Mouse (Mus musculus) urinary bladder, postnatal 10 days (tissue): Measurements from ENCODE around the gene Erc1.
"Not testable (repeated sequence)": the region's sequence is repeated elsewhere in the genome, so short reads cannot be mapped to it uniquely, and the experiment has no call there.

Experiments
- DNase-seq: peaks from one replicate; pipeline ENCODE4 v3.0.0; 2022; ENCODE audit warnings: low spot score

Gene Erc1

DNA sequence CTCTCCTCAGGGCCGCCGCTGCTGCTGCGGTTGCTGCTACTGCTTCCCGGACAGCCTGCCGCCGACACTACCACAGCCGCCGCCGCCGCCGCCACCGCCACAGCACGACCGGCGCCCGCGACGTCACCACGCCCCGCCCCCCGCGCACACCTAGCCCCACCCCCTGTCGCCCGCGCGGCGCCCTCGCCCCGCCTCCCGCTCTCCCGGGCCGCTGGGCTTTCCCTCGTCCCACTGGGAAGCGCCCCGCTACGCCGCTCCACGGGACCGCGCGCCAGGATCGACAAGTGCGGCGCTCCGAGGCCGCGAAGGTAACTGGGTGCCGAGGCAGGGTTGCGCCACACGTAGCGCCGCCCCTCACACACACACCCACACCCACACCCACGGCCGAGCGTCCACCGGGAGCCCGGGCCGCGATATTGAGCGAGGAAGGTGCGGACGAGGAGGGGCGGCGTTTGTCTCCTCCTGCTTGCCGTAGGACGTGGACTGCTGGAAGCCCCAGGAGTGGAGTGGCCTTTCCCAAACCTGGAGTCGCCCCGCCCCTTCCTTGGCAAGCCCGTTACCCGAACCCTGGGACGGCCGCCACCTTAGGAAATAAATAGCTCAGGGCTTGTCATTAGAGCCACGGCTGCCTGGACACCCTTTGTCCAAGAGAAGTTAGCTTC is at the start of gene Erc1:
Erc1 (minus strand) TSS at position 134 of the 662 bp plus-strand sequence.
- peak; percentile 85 for DNase-seq

DNA sequence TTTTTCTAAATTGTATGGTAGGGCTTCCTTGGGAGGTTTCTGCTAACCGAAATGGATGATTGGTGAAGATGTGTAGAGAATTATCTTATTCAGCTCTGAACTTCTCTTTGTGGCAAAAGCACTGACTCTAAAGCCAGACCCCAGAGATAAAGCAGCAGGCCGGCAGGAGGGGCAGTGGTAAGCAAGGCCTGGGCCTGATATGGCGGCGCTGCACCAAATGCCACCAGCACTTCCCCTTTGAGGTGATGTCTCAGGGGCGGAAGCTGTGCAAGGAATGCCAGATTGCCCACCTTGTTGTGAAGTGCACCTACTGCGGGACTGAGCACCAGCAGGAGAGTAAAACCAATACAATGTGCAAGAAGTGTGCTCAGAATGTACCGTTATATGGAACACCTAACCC is 44.7 kb upstream of the Erc1 start:
- DNase-seq, result no peak

DNA sequence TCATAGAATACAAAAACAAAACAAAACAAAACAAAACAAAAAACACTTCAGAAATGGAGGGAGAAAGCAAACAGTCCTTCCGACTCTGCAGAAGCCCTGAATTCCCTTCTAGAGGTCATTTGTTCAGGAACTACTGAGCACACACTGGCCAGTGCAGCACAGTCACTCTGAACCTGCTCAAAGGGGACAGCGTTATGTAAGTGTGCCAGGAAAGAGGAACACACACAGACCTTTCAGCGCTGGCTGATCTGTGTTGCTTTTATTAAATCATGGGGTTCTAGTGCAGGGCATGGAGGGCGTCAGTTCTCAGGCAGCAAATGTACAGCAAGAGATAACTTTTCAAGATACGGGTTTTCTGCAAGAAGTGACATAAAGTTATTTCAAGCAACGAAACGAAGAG is 35.2 kb upstream of the Erc1 start:
- no peak for DNase-seq

DNA sequence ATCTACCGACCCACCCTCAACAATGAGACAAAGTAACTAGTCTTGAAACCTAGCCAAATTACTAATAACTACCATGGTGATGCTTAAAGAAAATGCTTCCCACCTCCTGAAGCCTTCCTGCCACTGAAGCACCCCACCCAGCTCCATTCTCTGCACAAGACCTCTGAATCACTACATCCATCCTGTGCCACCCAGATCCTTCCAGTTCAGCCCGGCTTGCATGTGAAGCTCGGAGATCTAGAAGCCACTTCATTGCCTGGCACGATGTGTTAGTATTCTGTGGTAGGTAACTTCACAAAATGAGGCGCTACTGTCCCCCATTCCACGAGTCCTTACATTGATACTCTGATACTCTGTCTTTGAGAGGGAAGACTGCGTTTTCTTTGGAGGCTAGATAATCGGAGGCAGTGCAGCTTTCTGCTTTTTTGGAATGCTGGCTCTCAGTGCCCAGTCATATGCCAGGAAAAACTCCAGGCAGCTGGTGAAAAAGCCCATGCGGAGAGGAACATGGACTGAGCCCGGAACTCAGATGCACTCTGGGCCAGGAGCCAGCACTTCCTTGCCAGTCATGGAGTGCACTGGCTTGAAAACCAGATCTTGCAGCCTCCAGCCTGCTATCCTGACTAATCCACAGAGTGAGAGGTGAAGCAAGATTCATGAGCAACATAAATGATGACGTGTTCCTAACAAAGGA is 16.5 kb upstream of the Erc1 start:
- DNase-seq, result no peak

DNA sequence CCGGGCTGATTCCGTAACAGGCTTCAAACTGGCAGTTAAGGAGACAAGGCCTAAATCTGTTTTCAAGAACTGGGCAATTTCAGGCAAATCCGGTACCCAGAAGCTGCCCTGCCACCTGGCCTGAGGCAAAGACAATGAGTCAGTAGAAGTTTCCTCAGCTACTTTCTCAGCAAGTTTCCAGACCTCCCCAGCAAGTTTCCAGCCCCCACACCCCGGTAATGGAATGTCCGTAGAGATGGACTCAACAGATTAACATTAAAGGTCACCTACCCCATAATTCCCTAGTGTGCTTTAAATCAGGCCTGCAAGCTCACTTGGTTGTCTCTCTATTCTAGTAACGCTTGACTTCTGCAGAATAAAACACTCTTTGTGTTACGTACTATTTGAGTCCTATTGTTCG is 13.6 kb upstream of the Erc1 start:
- no peak for DNase-seq

DNA sequence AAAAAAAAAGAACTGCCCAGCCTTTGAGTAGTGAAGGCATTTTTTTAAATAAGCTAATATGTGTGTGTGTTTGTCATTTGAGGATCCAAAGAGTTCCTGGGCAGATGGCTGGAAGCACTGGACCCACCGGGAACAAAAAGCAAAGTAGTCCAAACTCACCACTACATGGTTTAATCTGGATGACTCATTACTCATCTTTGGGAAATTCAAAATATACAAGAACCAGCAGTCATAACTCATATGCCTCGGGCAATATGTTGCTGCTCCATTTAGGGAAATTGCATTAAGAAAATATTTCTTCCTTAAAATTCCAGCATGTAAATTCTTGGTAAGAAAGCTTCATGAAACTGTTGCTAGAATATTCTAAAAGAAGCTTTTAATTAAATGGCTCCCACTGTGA is 12.3 kb upstream of the Erc1 start:
- no peak for DNase-seq

DNA sequence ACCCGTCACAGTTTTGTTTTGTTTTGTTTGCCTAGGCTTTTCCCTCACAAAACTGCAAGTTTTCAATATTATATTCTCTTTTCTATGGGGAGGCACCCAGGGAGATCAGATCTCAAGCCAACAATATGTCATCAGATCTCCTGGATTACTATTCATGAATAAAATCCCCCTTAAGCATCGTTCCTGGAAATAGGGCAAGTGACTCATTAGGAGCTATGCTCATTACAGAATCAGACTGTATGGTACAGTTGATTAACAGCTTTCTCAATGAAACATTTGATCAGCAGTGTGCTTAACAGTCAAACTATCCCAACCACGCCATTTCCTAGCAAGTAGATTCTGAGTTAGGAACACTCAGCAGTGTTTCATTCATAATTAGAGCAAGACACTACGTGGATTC is 7.5 kb upstream of the Erc1 start:
- DNase-seq, result no peak

DNA sequence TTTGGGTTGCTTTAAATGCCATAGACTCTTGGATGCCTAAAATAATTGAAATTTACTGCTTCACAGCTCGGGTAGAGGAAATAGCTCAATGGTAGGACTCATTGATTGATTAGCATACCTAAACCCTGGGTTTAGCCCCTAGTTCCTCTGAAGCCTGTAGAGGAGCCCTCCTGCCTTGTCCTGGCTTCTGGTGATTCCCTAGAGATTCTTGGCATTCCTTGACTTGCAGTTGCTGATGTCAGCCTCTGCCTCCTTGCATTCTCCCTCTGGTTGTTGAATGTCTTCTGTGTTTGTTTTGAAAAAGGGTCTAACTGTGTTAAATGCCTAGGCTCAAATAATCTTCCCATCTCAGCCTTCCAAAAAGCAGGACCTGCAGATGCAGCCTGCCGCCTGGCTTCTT is 6.2 kb upstream of the Erc1 start:
- DNase-seq, result no peak

DNA sequence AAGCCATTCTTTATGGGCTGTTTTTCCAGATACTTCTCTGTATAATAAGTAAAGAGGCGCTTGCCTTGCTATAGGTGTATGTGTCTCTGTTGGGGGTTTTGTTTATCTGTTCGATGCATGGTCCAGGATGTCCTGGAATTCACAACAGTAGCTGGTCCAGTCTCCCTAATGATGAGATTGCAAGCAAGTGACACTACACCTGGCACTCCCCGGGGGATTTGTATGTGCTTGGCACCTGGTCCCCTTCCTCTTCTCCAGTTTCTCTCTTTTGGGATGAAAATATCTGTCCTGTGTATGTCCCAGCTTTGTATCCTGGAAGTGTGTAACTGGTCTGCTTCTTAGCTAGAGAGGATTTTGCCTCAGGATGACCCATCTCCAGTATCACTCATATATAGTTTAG is 1.9 kb upstream of the Erc1 start:
- DNase-seq, result no peak

DNA sequence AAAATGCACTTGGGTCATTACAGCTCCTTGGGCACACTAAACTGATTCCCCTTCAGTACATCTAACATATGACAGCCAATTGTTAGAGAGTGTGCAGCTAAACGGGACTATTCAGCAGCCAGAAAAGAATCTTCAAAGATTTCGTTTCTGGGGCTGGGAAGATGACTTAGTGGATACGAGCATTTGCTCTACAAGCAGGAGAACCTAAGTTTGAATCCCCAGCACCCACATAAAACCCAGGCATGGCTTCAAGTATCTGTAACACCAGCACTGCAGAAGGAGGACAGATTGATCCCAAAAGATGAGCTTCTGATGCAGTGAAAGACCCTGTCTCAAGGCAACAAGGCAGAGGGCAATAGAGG is 1.4 kb upstream of the Erc1 start:
- DNase-seq, result no peak

DNA sequence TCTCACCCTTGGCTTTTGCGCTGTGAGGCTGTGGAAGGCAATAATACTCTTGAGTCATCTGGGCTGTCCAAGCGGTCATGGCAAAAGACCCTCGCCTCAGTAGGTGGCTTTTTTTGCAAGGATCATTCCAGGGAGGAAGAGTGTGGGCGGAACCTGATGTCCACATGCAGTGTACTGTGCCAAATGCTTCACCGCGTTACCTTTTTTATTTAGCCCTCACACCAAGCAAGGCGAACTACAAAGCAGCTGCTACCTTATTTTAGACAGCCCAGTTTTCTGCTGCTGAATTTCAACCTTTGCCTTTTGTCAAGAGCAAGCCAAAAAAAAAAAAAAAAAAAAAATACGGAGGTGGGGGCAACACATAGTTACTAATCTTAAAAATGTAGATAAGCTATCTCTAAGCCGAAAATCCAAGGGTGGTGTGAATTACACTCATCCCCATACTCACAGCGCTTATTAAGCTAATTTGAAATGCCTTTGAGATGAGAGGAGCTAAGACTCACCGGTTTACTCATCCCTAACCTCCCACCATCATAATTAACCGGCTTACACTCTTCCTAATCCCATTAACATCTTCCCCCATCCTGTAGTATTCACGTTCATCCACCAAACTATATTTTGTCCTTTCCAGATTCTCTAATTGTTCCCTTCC is 855 bp upstream of the Erc1 start:
- no peak for DNase-seq

DNA sequence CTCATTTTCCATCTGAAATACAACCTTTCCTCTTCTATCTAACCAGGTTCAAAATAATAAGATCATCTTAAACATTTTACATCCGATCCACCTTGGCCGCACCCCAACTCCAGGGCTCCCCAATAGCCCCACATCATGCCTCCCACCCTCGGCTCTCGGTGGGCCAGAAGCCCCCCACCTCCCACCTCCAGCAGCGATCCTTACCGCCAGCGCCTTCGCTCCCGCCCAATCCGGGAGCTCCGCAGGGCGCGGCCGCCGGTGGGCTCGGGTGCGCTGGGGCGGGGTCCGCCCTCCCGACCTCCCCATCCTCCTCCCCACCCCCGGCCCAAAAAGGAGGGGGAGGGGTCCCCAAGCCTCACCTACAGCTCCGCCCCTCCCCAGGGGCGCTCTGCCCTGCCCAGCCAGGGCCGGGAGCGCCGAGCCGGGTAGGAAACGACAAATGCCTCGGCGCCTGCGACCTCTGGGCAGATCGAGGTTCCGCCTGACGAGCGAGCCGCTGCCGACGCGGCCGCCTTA is 391 bp downstream of the Erc1 start:
- DNase-seq, result peak; percentile 13

DNA sequence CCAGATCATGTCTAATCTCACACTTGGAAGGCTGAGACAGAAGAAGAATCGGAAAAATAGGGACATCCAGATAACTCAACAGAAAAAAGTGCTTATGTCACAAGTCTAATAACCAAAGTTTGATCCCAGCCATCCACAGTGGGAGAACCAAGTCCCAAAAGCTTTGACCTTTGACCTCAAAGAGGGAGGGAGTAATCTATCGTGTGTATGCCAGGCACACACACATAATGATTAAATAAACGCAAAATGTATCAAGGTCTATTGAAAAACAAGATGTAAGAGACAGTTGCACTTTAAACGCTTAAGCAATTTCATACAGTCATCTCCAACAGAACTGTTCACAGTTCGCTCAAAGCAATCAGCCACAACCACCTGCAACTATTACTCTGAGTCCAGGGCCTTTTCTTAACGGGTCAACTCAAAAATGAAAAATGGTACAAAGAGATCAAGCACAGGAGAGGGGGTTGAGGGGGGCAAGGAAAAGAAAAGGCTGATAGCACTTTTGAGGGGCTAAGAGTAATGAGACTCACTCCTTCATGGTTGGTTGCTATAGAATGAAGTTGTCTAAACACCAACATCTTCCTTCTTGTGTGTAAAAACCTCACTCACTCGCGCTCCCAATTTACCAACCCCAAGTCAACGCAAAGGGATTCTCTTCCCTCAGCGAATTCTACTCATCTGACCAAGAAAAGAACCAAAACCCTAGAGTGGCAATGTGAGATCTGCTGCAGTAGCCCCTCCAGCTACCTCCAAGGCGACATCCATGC is 1.0 kb downstream of the Erc1 start:
- DNase-seq, result no peak

DNA sequence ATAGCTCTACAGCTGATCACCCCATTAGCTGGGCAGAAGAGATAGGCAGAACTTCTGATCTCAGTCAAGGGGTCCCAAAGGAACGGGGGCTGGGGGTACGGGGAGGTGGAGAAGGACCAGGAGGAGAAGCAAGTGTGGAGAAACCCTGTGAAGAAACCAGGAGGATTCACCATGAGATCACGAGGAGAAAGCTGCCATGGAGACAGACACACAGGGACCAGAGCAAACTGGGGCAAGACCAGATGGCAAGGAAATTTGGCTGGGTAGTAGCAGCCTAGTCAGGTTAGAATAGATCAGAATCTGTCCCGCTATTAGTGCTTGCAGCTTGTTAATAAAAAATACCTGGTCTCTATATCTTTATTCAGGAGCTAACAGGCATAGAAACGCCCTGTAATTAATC is 18.0 kb downstream of the Erc1 start:
- no peak for DNase-seq

DNA sequence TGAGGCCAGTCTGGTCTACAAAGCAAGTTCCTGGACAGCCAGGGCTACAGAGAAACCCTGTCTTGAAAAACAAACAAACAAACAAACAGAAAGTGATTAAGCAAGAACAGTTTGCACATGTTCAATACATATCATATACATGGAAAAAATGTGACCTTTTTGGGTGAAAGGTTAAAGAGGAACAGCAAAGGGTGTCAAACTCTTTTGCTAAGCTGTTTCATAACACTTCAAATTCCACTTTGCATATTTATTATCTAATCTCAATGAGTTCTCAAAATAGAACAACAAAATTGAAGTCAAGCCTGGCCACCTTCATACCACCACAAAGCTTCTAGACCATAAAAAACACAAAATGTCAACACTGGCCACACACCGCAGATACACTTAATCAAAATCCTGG is 19.8 kb downstream of the Erc1 start:
- DNase-seq, result no peak

DNA sequence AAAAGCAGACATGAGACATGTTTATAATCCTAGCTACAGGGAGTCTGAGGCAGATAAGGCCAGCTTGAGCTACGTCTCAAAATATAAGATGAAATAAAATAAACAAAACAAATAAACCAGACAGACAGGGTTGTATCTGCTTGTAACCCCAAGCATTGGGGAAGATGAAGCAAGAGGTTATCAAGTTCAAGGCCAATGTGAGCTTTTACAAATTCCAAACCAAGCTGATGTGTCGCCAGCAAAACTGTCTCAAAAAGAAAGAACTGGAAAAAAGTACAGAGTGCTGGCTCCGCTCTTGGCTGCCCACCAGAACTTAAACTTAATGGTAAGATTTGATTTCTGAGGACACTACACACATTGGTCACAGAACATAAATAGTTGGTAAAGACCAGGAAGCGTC is 21.3 kb downstream of the Erc1 start:
- DNase-seq, result no peak

DNA sequence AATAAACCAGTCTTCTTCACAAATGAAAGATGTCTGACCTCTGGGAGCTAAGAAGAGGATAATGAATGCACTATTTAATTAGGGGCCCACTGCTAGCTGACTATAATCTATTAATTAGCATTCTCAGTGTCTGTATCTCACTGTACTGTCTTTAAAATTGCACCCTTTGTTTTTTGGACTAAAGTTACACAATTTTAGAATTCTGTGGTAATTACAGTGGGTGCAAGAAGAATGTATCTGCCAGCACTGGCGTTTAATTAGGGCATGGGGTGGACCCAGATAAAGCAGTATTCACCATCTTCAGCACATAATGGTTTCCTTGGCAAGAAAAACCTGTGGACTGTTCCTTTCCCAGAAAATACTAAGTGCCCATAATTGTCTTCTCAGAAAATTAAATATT is 25.8 kb downstream of the Erc1 start:
- no peak for DNase-seq

DNA sequence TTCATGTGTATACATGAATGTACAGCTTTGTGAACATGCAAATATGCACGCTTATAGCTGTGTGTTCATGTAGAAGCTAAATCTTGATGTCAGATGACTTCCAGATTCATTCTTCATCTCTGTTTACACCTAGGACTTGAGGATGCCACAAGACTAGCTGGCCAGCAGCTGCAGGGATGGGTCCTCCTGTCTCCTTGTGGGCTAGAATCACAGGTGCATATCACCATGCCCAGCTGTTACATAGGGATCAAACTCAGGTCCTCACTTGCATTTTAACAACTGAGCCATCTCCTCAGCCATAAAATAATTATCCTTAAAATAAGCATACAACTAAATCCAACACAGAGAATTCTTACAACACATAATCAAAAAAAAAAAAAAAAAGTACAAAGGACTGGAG is 26.8 kb downstream of the Erc1 start:
- DNase-seq, result no peak

DNA sequence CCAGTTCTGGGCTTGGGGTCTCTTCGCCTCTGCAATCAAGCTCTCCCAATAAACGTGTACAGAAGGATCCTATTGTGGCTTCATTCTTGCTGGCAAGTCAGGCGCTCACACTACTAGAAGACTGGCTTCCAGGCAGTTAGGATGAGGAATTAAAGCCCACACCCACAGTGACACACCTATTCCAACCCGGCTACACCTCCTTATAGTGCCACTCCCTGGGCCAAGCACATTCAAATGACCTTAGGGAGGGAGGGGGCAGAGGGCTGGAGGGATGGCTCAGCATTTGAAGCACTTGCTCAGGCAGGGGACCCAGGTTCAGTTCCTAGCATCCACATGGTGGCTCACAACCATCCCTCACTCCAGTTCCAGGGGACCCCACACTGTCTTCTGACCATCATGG is 29.4 kb downstream of the Erc1 start:
- DNase-seq, result no peak

DNA sequence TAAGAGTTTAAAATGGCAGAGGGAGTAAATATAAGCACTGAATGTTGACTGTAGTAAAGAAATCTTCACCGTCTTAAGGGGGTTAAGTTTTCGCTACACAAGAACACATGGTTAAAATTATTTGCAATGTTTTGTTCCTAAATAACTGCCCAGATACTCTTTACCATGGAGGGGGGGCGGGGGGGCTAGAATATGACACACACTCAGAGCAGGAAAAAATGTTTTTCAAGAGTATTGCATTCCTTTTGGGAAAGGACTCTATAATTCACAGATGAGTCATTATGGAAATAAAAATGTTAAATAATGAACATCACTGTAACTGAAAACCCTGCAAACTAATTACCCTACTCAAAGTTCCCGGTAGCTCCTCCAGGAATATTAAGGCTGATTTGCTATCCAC is 32.5 kb downstream of the Erc1 start:
- no peak for DNase-seq

DNA sequence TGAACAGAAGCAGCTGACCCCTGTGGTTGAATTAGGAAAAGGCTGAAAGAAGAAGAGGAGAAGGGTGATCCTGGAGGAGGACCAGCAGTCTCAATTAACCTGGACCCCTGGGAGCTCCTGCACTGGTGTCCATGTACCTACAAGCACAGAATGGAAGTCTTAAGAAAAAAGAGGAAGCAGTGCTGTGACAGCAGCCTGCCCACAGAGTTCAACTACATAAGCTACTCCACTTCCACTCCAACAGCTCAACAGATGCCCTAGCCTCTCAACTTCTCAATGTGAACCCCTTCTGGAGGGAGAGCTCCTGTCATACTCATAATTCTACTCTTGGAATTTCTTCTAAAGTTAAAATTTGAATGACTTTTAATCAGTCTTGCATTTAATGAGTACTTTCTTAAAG is 34.9 kb downstream of the Erc1 start:
- DNase-seq, result not testable (repeated sequence)

DNA sequence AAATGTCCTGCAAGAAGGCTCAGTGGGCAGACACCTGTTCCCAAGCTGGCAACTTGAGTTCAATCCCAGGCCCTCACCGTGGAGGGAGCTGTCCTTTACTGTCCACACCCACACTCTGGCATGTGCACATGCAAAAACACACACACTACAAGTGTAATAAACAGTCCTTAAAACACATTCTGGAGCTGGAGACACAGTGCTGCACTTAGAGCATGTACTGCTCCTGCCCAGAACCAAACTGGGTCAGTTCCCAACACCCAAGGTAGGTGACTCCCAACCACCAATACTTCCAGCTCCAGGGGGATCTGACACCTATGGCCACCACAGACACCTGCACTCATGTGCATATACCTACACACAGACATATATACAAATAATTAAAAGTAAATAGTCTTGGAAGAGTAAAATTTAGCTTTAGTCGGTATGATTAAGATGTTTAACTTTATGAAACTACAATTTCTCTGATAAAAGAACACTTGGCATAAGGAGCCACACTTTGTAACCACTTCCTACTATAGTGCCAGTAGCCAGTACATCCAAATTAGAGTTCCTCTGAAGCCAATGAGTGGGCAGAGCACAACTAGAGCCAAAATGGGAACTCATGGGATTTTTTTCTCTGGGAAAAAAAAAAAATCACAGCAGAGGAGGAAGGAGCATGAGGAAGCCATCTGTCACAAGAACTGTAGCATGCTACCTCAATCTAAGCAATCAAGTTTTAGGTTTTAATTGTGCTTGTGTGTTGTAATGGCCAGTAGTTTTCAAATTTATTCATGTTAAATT is 39.1 kb downstream of the Erc1 start:
- DNase-seq, result no peak
